Mouse (Mus musculus) C2C12 (cell line): Measurements from ENCODE around the gene Phf13.

Experiments used
- CTCF ChIP-seq: IDR thresholded peaks from one replicate; pipeline ENCODE4 v1.5.1; 2011; ENCODE audit not compliant: control insufficient read depth, insufficient read depth, insufficient read length
- MYOD1 ChIP-seq: IDR thresholded peaks from one replicate; pipeline ENCODE4 v1.6.1; 2011; ENCODE audit warnings: low read depth; ENCODE audit not compliant: control insufficient read depth, insufficient read length

DNA sequence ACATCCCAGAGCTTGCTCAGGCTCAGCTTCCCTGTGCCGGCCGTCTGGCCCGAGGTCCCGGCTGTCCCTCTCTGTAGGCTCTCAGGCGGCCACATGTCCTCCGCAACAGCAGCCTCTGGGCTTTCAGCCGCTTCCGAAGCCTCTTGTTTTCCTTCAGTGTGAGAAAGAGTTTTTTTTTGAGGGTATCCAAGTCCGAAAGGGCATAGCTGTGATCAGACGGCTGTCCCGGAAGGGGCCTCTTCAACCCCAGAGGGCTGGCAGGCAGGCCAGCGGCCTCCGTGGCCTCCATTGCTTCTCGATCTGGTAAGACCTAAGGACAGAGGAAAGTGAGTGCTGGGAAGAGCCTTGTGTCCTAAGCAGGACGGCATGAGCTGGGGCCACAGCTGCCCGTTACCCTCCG is 13.0 kb downstream of the Phf13 start:
- TF ChIP-seq MYOD1 (no peak), CTCF (no peak)
